Mouse (Mus musculus) limb, embryonic 13.5 days (tissue): Measurements from ENCODE around the gene Gucy1b2. TPM values are rescaled to one million over a fixed set of nuclear protein-coding genes. Genes with fewer than 3 reads are reported as not detected.

Source experiments
- ATAC-seq: fragments of 200-750 bp; cut with Nextera tagmentation; 2 replicates; pipeline ENCODE4 v1.8.0; 2017; ENCODE audit warnings: low read depth, moderate number of reproducible peaks, moderate TSS enrichment; ENCODE audit not compliant: low FRiP score
- H3K27ac ChIP-seq: fragments of 300-500 bp; sonication (generic); 2 replicates; pipeline ENCODE4 v1.5.1; 2015; ENCODE audit warnings: inconsistent platforms, mild to moderate bottlenecking, moderate library complexity
- H3K27me3 ChIP-seq: fragments of 300-500 bp; sonication (generic); 2 replicates; pipeline ENCODE4 v1.6.1; 2015; ENCODE audit warnings: mild to moderate bottlenecking, inconsistent platforms
- H3K36me3 ChIP-seq: fragments of 300-500 bp; sonication (generic); 2 replicates; pipeline ENCODE4 v1.6.1; 2015; ENCODE audit warnings: inconsistent platforms, mild to moderate bottlenecking, moderate library complexity
- H3K4me1 ChIP-seq: fragments of 300-500 bp; sonication (generic); 2 replicates; pipeline ENCODE4 v1.6.1; 2015; ENCODE audit warnings: inconsistent platforms
- H3K4me2 ChIP-seq: fragments of 300-500 bp; sonication (generic); replicated peaks from 2 replicates; pipeline ENCODE4 v1.6.1; 2015; ENCODE audit warnings: inconsistent platforms, mild to moderate bottlenecking, moderate library complexity
- H3K4me3 ChIP-seq: fragments of 300-500 bp; sonication (generic); 2 replicates; pipeline ENCODE4 v1.5.1; 2015; ENCODE audit warnings: moderate library complexity, mild to moderate bottlenecking, inconsistent platforms
- H3K9ac ChIP-seq: fragments of 300-500 bp; sonication (generic); 2 replicates; pipeline ENCODE4 v1.6.1; 2015; ENCODE audit warnings: mild to moderate bottlenecking, inconsistent platforms
- H3K9me3 ChIP-seq: fragments of 300-500 bp; sonication (generic); 2 replicates; pipeline ENCODE4 v1.6.1; 2016; ENCODE audit warnings: inconsistent platforms
- WGBS: fragments of 180-500 bp; shearing (Covaris S2); methylation state at CpG from one replicate; pipeline ENCODE4 v1.1.7; 2015; 5-methylcytosine and 5-hydroxymethylcytosine counted together
- polyA plus RNA-seq: library from polyadenylated mRNA; unstranded; fragments of >200 nt; fragmentation: Nextera tagmentation; extraction: Ambion mirVana; gene quantifications from 2 replicates; pipeline ENCODE4 v1.2.1, GENCODE M21; 2015

Gene Gucy1b2
- polyA plus RNA-seq = 0.40 and 0.71 TPM in 2 replicates

GRCm38 (mm10) chr14:62456239-62456747 lies at the start of gene Gucy1b2:
Gene Gucy1b2, minus strand, starts transcription at chr14:62456289.
- ATAC-seq = no peak
- Histone ChIP-seq H3K27ac (no peak within 1 kb of the TSS), H3K36me3 (no peaks in the 10 kb centered on the region), H3K9me3 (no peaks in the 10 kb centered on the region), H3K4me1 (no peaks in the 10 kb centered on the region), H3K27me3 (peaks cover 9% of the 10 kb centered on the region), H3K4me3 (no peak within 1 kb of the TSS), H3K4me2 (no peak within 1 kb of the TSS), H3K9ac (no peak within 1 kb of the TSS)
- WGBS = 79% methylated on average over 9 of the region's 9 CpGs

- Histone ChIP-seq H3K27ac (no peak overlapping the region), H3K4me2 (no peak overlapping the region), H3K4me3 (no peak overlapping the region), H3K36me3 (no peaks in the 10 kb centered on the region), H3K9ac (no peak overlapping the region), H3K9me3 (no peaks in the 10 kb centered on the region), H3K27me3 (no peaks in the 10 kb centered on the region), H3K4me1 (0 out of 2 replicates have a peak, but pooled peaks cover under 1% of the 10 kb centered on the region)
- no peak for ATAC-seq
- 78% methylated on average over 7 of the region's 7 CpGs for WGBS
These were observed 41.3 kb upstream of the Gucy1b2 start for GRCm38 (mm10) chr14:62497391-62497790.

GRCm38 (mm10) chr14:62496501-62496900 lies 40.4 kb upstream of the Gucy1b2 start:
- no peaks in the 10 kb centered on the region for H3K9me3 ChIP-seq
- WGBS = 56% methylated on average over 1 of the region's 1 CpGs
- no peaks in the 10 kb centered on the region for H3K36me3 ChIP-seq
- no peak overlapping the region for H3K4me3 ChIP-seq
- no peak overlapping the region for H3K27ac ChIP-seq
- H3K4me2 ChIP-seq = no peak overlapping the region
- H3K9ac ChIP-seq = no peak overlapping the region
- no peak for ATAC-seq
- H3K27me3 ChIP-seq = no peaks in the 10 kb centered on the region
- H3K4me1 ChIP-seq = peaks cover 4% of the 10 kb centered on the region; the same call in 1 of the 2 replicates

- ATAC-seq = no peak
- Histone ChIP-seq H3K4me3 (no peak overlapping the region), H3K4me2 (no peak overlapping the region), H3K4me1 (peaks cover 4% of the 10 kb centered on the region; the same call in 1 of the 2 replicates), H3K27ac (no peak overlapping the region), H3K36me3 (no peaks in the 10 kb centered on the region), H3K9me3 (no peaks in the 10 kb centered on the region), H3K27me3 (no peaks in the 10 kb centered on the region), H3K9ac (no peak overlapping the region)
- WGBS = 56% methylated on average over 5 of the region's 5 CpGs
These were observed 37.4 kb upstream of the Gucy1b2 start for GRCm38 (mm10) chr14:62493456-62493855.

- H3K27me3 ChIP-seq = no peaks in the 10 kb centered on the region
- no peak for ATAC-seq
- H3K4me2 ChIP-seq = no peak overlapping the region
- no peak overlapping the region for H3K27ac ChIP-seq
- H3K4me3 ChIP-seq = no peak overlapping the region
- H3K36me3 ChIP-seq = no peaks in the 10 kb centered on the region
- 32% methylated on average over 16 of the region's 16 CpGs for WGBS
- no peaks in the 10 kb centered on the region for H3K9me3 ChIP-seq
- H3K9ac ChIP-seq = no peak overlapping the region
- H3K4me1 ChIP-seq = peaks cover 4% of the 10 kb centered on the region; the same call in 1 of the 2 replicates
These were observed 36.2 kb upstream of the Gucy1b2 start for GRCm38 (mm10) chr14:62492196-62492850.

- Histone ChIP-seq H3K9me3 (no peaks in the 10 kb centered on the region), H3K9ac (no peak overlapping the region), H3K36me3 (no peaks in the 10 kb centered on the region), H3K27me3 (no peaks in the 10 kb centered on the region; the same call in 1 of the 2 replicates), H3K4me3 (no peak overlapping the region), H3K27ac (no peak overlapping the region), H3K4me1 (peaks cover 4% of the 10 kb centered on the region; the same call in 1 of the 2 replicates), H3K4me2 (no peak overlapping the region)
- ATAC-seq = no peak
- 86% methylated on average over 7 of the region's 7 CpGs for WGBS
These were observed 32.2 kb upstream of the Gucy1b2 start for GRCm38 (mm10) chr14:62488270-62488669.

- Histone ChIP-seq H3K9ac (no peak overlapping the region), H3K27me3 (peaks cover 5% of the 10 kb centered on the region; the same call in 1 of the 2 replicates), H3K4me1 (peaks cover 9% of the 10 kb centered on the region; the same call in 1 of the 2 replicates), H3K9me3 (no peaks in the 10 kb centered on the region), H3K4me3 (no peak overlapping the region), H3K4me2 (no peak overlapping the region), H3K27ac (no peak overlapping the region), H3K36me3 (no peaks in the 10 kb centered on the region)
- WGBS = 48% methylated on average over 8 of the region's 8 CpGs
- no peak for ATAC-seq
These were observed 25.3 kb upstream of the Gucy1b2 start for GRCm38 (mm10) chr14:62481381-62481780.

GRCm38 (mm10) chr14:62479395-62479794 lies 23.3 kb upstream of the Gucy1b2 start:
- no peak overlapping the region for H3K27ac ChIP-seq
- H3K4me2 ChIP-seq = no peak overlapping the region
- peaks cover 5% of the 10 kb centered on the region; the same call in 1 of the 2 replicates for H3K27me3 ChIP-seq
- H3K4me1 ChIP-seq = peaks cover 9% of the 10 kb centered on the region; the same call in 1 of the 2 replicates
- H3K4me3 ChIP-seq = no peak overlapping the region
- H3K36me3 ChIP-seq = no peaks in the 10 kb centered on the region
- no peak overlapping the region for H3K9ac ChIP-seq
- no peaks in the 10 kb centered on the region for H3K9me3 ChIP-seq
- peak; percentile 51; the same call in 1 of the 2 replicates for ATAC-seq
- 23% methylated on average over 6 of the region's 6 CpGs for WGBS

GRCm38 (mm10) chr14:62474481-62474880 lies 18.4 kb upstream of the Gucy1b2 start:
- no peak overlapping the region for H3K9ac ChIP-seq
- no peak for ATAC-seq
- peaks cover 7% of the 10 kb centered on the region; the same call in 1 of the 2 replicates for H3K4me1 ChIP-seq
- H3K4me2 ChIP-seq = no peak overlapping the region
- H3K36me3 ChIP-seq = no peaks in the 10 kb centered on the region
- H3K9me3 ChIP-seq = no peaks in the 10 kb centered on the region
- H3K27me3 ChIP-seq = no peaks in the 10 kb centered on the region
- WGBS = 58% methylated on average over 1 of the region's 1 CpGs
- no peak overlapping the region for H3K4me3 ChIP-seq
- no peak overlapping the region for H3K27ac ChIP-seq

- no peak overlapping the region for H3K4me3 ChIP-seq
- no peak overlapping the region for H3K4me2 ChIP-seq
- 67% methylated on average over 2 of the region's 2 CpGs for WGBS
- no peaks in the 10 kb centered on the region for H3K36me3 ChIP-seq
- no peak for ATAC-seq
- H3K9me3 ChIP-seq = no peaks in the 10 kb centered on the region
- no peak overlapping the region for H3K9ac ChIP-seq
- no peaks in the 10 kb centered on the region for H3K27me3 ChIP-seq
- H3K4me1 ChIP-seq = no peaks in the 10 kb centered on the region
- no peak overlapping the region for H3K27ac ChIP-seq
These were observed 16.0 kb upstream of the Gucy1b2 start for GRCm38 (mm10) chr14:62472061-62472460.

GRCm38 (mm10) chr14:62468753-62469125 lies 12.7 kb upstream of the Gucy1b2 start:
- Histone ChIP-seq H3K9me3 (no peaks in the 10 kb centered on the region), H3K27ac (no peak overlapping the region), H3K9ac (no peak overlapping the region), H3K36me3 (no peaks in the 10 kb centered on the region), H3K4me1 (peaks cover 5% of the 10 kb centered on the region), H3K27me3 (peaks cover 8% of the 10 kb centered on the region), H3K4me3 (no peak overlapping the region), H3K4me2 (no peak overlapping the region)
- no peak for ATAC-seq
- 88% methylated on average over 5 of the region's 5 CpGs for WGBS

- Histone ChIP-seq H3K27ac (no peak overlapping the region), H3K27me3 (peaks cover 12% of the 10 kb centered on the region), H3K4me2 (no peak overlapping the region), H3K9me3 (no peaks in the 10 kb centered on the region), H3K36me3 (no peaks in the 10 kb centered on the region), H3K4me3 (no peak overlapping the region), H3K4me1 (peaks cover 5% of the 10 kb centered on the region), H3K9ac (no peak overlapping the region)
- no peak for ATAC-seq
- WGBS = 68% methylated on average over 6 of the region's 6 CpGs
These were observed 12.1 kb upstream of the Gucy1b2 start for GRCm38 (mm10) chr14:62468119-62468752.
